Mouse (Mus musculus): ENCODE results near the gene Padi2. TPM values are rescaled to one million over a fixed set of nuclear protein-coding genes. Genes with fewer than 3 reads are reported as not detected.

The Padi2 gene
- 5.4 and 8.3 TPM in 2 replicates for total RNA-seq (2021)
- long read RNA-seq, result 0 reads

- DNase-seq, result peak; percentile 59
These were observed at the start of gene Padi2 for GRCm38 (mm10) chr4:140906076-140906826. TSS of gene Padi2 (plus strand) at chr4:140906344.

GRCm38 (mm10) chr4:140857041-140857440 is 49.1 kb upstream of the Padi2 start:
- no peak for DNase-seq

GRCm38 (mm10) chr4:140857813-140858212 is 48.3 kb upstream of the Padi2 start:
- DNase-seq, result no peak

GRCm38 (mm10) chr4:140859291-140859690 is 46.9 kb upstream of the Padi2 start:
- DNase-seq, result no peak

GRCm38 (mm10) chr4:140860125-140860766 is 45.9 kb upstream of the Padi2 start:
- DNase-seq, result no peak

- no peak for DNase-seq
These were observed 45.4 kb upstream of the Padi2 start for GRCm38 (mm10) chr4:140860767-140861147.

GRCm38 (mm10) chr4:140862036-140862650 is 44.0 kb upstream of the Padi2 start:
- peak; percentile 49 for DNase-seq

- no peak for DNase-seq
These were observed 37.5 kb upstream of the Padi2 start for GRCm38 (mm10) chr4:140868484-140869190.

GRCm38 (mm10) chr4:140869945-140870344 is 36.2 kb upstream of the Padi2 start:
- DNase-seq, result no peak

GRCm38 (mm10) chr4:140870876-140871275 is 35.3 kb upstream of the Padi2 start:
- DNase-seq, result no peak

- no peak for DNase-seq
These were observed 34.8 kb upstream of the Padi2 start for GRCm38 (mm10) chr4:140871376-140871775.

- no peak for DNase-seq
These were observed 34.1 kb upstream of the Padi2 start for GRCm38 (mm10) chr4:140871851-140872685.

GRCm38 (mm10) chr4:140872686-140872992 is 33.5 kb upstream of the Padi2 start:
- DNase-seq, result no peak

GRCm38 (mm10) chr4:140873011-140873410 is 33.1 kb upstream of the Padi2 start:
- DNase-seq, result no peak

GRCm38 (mm10) chr4:140876161-140876560 is 30.0 kb upstream of the Padi2 start:
- DNase-seq, result no peak

GRCm38 (mm10) chr4:140876681-140877080 is 29.5 kb upstream of the Padi2 start:
- DNase-seq, result no peak

GRCm38 (mm10) chr4:140877441-140877840 is 28.7 kb upstream of the Padi2 start:
- no peak for DNase-seq

- no peak for DNase-seq
These were observed 27.5 kb upstream of the Padi2 start for GRCm38 (mm10) chr4:140878655-140879054.

- DNase-seq, result no peak
These were observed 27.0 kb upstream of the Padi2 start for GRCm38 (mm10) chr4:140879116-140879515.

GRCm38 (mm10) chr4:140879739-140880138 is 26.4 kb upstream of the Padi2 start:
- DNase-seq, result peak; percentile 43

- DNase-seq, result no peak
These were observed 25.9 kb upstream of the Padi2 start for GRCm38 (mm10) chr4:140880207-140880606.

Measured in adrenal gland, postnatal 25 days (tissue).